Mouse (Mus musculus): ENCODE measurements around the gene Pde3b. TPM values are rescaled to one million over a fixed set of nuclear protein-coding genes. Genes with fewer than 3 reads are reported as not detected.

Pde3b gene
- polyA plus RNA-seq, 1 experiment from 2014 or later: 14.3 TPM

GRCm38 (mm10) chr7:114480196-114480989 lies 65.3 kb downstream of the Pde3b start:
- ATAC-seq (replicated peaks; ENCODE audit: insufficient number of reproducible peaks, low FRiP score, low TSS enrichment, low read depth) (no peak), DNase-seq (ENCODE audit: low spot score) (no peak)
- 86% methylated on average over 6 of the region's 6 CpGs for WGBS
- H3K4me1 ChIP-seq (ENCODE audit: control insufficient read depth, insufficient read depth, low read length): no peaks in the 10 kb centered on the region
- no peak overlapping the region for H3K4me3 ChIP-seq (ENCODE audit: low read depth, low read length)
- no peak overlapping the region for H3K27ac ChIP-seq (replicated peaks; ENCODE audit: low read depth, low read length)
- no peak overlapping the region for H3K4me2 ChIP-seq (ENCODE audit: low read depth, low read length)
- H3K9me3 ChIP-seq (replicated peaks; ENCODE audit: control insufficient read depth, low read length): no peaks in the 10 kb centered on the region
- no peaks in the 10 kb centered on the region for H3K27me3 ChIP-seq (ENCODE audit: control insufficient read depth, insufficient read depth, low read length)
- H3K36me3 ChIP-seq (replicated peaks; ENCODE audit: control insufficient read depth, insufficient read depth, low read depth, low read length): no peaks in the 10 kb centered on the region
- no peak overlapping the region for H3K9ac ChIP-seq (replicated peaks; ENCODE audit: low read length)

- no peak overlapping the region for H3K9ac ChIP-seq (replicated peaks; ENCODE audit: low read length)
- no peaks in the 10 kb centered on the region for H3K9me3 ChIP-seq (replicated peaks; ENCODE audit: control insufficient read depth, low read length)
- H3K4me1 ChIP-seq (ENCODE audit: control insufficient read depth, insufficient read depth, low read length): no peaks in the 10 kb centered on the region
- H3K4me3 ChIP-seq (ENCODE audit: low read depth, low read length): no peak overlapping the region
- no peak for ATAC-seq (replicated peaks; ENCODE audit: insufficient number of reproducible peaks, low FRiP score, low TSS enrichment, low read depth)
- DNase-seq (ENCODE audit: low spot score): no peak
- no peaks in the 10 kb centered on the region for H3K27me3 ChIP-seq (ENCODE audit: control insufficient read depth, insufficient read depth, low read length)
- H3K27ac ChIP-seq (replicated peaks; ENCODE audit: low read depth, low read length): no peak overlapping the region
- no peak overlapping the region for H3K4me2 ChIP-seq (ENCODE audit: low read depth, low read length)
- WGBS: 69% methylated on average over 1 of the region's 1 CpGs
- no peaks in the 10 kb centered on the region for H3K36me3 ChIP-seq (replicated peaks; ENCODE audit: control insufficient read depth, insufficient read depth, low read depth, low read length)
These were observed 65.9 kb downstream of the Pde3b start for GRCm38 (mm10) chr7:114481008-114481407.

GRCm38 (mm10) chr7:114481429-114481931 lies 66.4 kb downstream of the Pde3b start:
- 85% methylated on average over 2 of the region's 2 CpGs for WGBS
- no peak for DNase-seq (ENCODE audit: low spot score)
- H3K27ac ChIP-seq (replicated peaks; ENCODE audit: low read depth, low read length): no peak overlapping the region
- no peak overlapping the region for H3K9ac ChIP-seq (replicated peaks; ENCODE audit: low read length)
- H3K27me3 ChIP-seq (ENCODE audit: control insufficient read depth, insufficient read depth, low read length): no peaks in the 10 kb centered on the region
- no peaks in the 10 kb centered on the region for H3K9me3 ChIP-seq (replicated peaks; ENCODE audit: control insufficient read depth, low read length)
- no peak overlapping the region for H3K4me2 ChIP-seq (ENCODE audit: low read depth, low read length)
- no peak overlapping the region for H3K4me3 ChIP-seq (ENCODE audit: low read depth, low read length)
- ATAC-seq (replicated peaks; ENCODE audit: insufficient number of reproducible peaks, low FRiP score, low TSS enrichment, low read depth): no peak
- H3K36me3 ChIP-seq (replicated peaks; ENCODE audit: control insufficient read depth, insufficient read depth, low read depth, low read length): no peaks in the 10 kb centered on the region
- no peaks in the 10 kb centered on the region for H3K4me1 ChIP-seq (ENCODE audit: control insufficient read depth, insufficient read depth, low read length)

GRCm38 (mm10) chr7:114492540-114492939 lies 77.5 kb downstream of the Pde3b start:
- DNase-seq (ENCODE audit: low spot score): no peak
- H3K4me1 ChIP-seq (ENCODE audit: control insufficient read depth, insufficient read depth, low read length): no peaks in the 10 kb centered on the region
- H3K4me3 ChIP-seq (ENCODE audit: low read depth, low read length): no peak overlapping the region
- H3K27ac ChIP-seq (replicated peaks; ENCODE audit: low read depth, low read length): no peak overlapping the region
- no peak overlapping the region for H3K9ac ChIP-seq (replicated peaks; ENCODE audit: low read length)
- H3K9me3 ChIP-seq (replicated peaks; ENCODE audit: control insufficient read depth, low read length): no peaks in the 10 kb centered on the region
- H3K27me3 ChIP-seq (ENCODE audit: control insufficient read depth, insufficient read depth, low read length): no peaks in the 10 kb centered on the region
- no peak overlapping the region for H3K4me2 ChIP-seq (ENCODE audit: low read depth, low read length)
- H3K36me3 ChIP-seq (replicated peaks; ENCODE audit: control insufficient read depth, insufficient read depth, low read depth, low read length): no peaks in the 10 kb centered on the region
- ATAC-seq (replicated peaks; ENCODE audit: insufficient number of reproducible peaks, low FRiP score, low TSS enrichment, low read depth): no peak

- ATAC-seq (replicated peaks; ENCODE audit: insufficient number of reproducible peaks, low FRiP score, low TSS enrichment, low read depth) (no peak), DNase-seq (ENCODE audit: low spot score) (no peak)
- H3K4me3 ChIP-seq (ENCODE audit: low read depth, low read length): no peak overlapping the region
- no peaks in the 10 kb centered on the region for H3K4me1 ChIP-seq (ENCODE audit: control insufficient read depth, insufficient read depth, low read length)
- H3K36me3 ChIP-seq (replicated peaks; ENCODE audit: control insufficient read depth, insufficient read depth, low read depth, low read length): no peaks in the 10 kb centered on the region
- no peak overlapping the region for H3K27ac ChIP-seq (replicated peaks; ENCODE audit: low read depth, low read length)
- H3K9me3 ChIP-seq (replicated peaks; ENCODE audit: control insufficient read depth, low read length): no peaks in the 10 kb centered on the region
- no peak overlapping the region for H3K4me2 ChIP-seq (ENCODE audit: low read depth, low read length)
- 88% methylated on average over 5 of the region's 5 CpGs for WGBS
- H3K9ac ChIP-seq (replicated peaks; ENCODE audit: low read length): no peak overlapping the region
- H3K27me3 ChIP-seq (ENCODE audit: control insufficient read depth, insufficient read depth, low read length): no peaks in the 10 kb centered on the region
These were observed 79.0 kb downstream of the Pde3b start for GRCm38 (mm10) chr7:114494033-114494432.

GRCm38 (mm10) chr7:114499293-114499692 lies 84.2 kb downstream of the Pde3b start:
- Histone ChIP-seq H3K9me3 (replicated peaks; ENCODE audit: control insufficient read depth, low read length) (no peaks in the 10 kb centered on the region), H3K4me1 (ENCODE audit: control insufficient read depth, insufficient read depth, low read length) (no peaks in the 10 kb centered on the region), H3K4me3 (ENCODE audit: low read depth, low read length) (no peak overlapping the region), H3K4me2 (ENCODE audit: low read depth, low read length) (no peak overlapping the region), H3K27me3 (ENCODE audit: control insufficient read depth, insufficient read depth, low read length) (no peaks in the 10 kb centered on the region), H3K27ac (replicated peaks; ENCODE audit: low read depth, low read length) (no peak overlapping the region), H3K9ac (replicated peaks; ENCODE audit: low read length) (no peak overlapping the region), H3K36me3 (replicated peaks; ENCODE audit: control insufficient read depth, insufficient read depth, low read depth, low read length) (no peaks in the 10 kb centered on the region)
- 92% methylated on average over 1 of the region's 1 CpGs for WGBS
- ATAC-seq (replicated peaks; ENCODE audit: insufficient number of reproducible peaks, low FRiP score, low TSS enrichment, low read depth) (no peak), DNase-seq (ENCODE audit: low spot score) (no peak)

- WGBS: 88% methylated on average over 2 of the region's 2 CpGs
- no peaks in the 10 kb centered on the region for H3K36me3 ChIP-seq (replicated peaks; ENCODE audit: control insufficient read depth, insufficient read depth, low read depth, low read length)
- no peak overlapping the region for H3K9ac ChIP-seq (replicated peaks; ENCODE audit: low read length)
- H3K27ac ChIP-seq (replicated peaks; ENCODE audit: low read depth, low read length): no peak overlapping the region
- ATAC-seq (replicated peaks; ENCODE audit: insufficient number of reproducible peaks, low FRiP score, low TSS enrichment, low read depth): no peak
- no peaks in the 10 kb centered on the region for H3K9me3 ChIP-seq (replicated peaks; ENCODE audit: control insufficient read depth, low read length)
- no peak overlapping the region for H3K4me3 ChIP-seq (ENCODE audit: low read depth, low read length)
- H3K4me1 ChIP-seq (ENCODE audit: control insufficient read depth, insufficient read depth, low read length): no peaks in the 10 kb centered on the region
- no peak for DNase-seq (ENCODE audit: low spot score)
- H3K4me2 ChIP-seq (ENCODE audit: low read depth, low read length): no peak overlapping the region
- no peaks in the 10 kb centered on the region for H3K27me3 ChIP-seq (ENCODE audit: control insufficient read depth, insufficient read depth, low read length)
These were observed 93.8 kb downstream of the Pde3b start for GRCm38 (mm10) chr7:114508879-114509278.

GRCm38 (mm10) chr7:114520122-114520521 lies 105.0 kb downstream of the Pde3b start:
- no peak overlapping the region for H3K27ac ChIP-seq (replicated peaks; ENCODE audit: low read depth, low read length)
- WGBS: 100% methylated on average over 1 of the region's 1 CpGs
- H3K36me3 ChIP-seq (replicated peaks; ENCODE audit: control insufficient read depth, insufficient read depth, low read depth, low read length): no peaks in the 10 kb centered on the region
- H3K4me2 ChIP-seq (ENCODE audit: low read depth, low read length): no peak overlapping the region
- no peaks in the 10 kb centered on the region for H3K9me3 ChIP-seq (replicated peaks; ENCODE audit: control insufficient read depth, low read length)
- no peaks in the 10 kb centered on the region for H3K27me3 ChIP-seq (ENCODE audit: control insufficient read depth, insufficient read depth, low read length)
- no peak overlapping the region for H3K4me3 ChIP-seq (ENCODE audit: low read depth, low read length)
- no peak for ATAC-seq (replicated peaks; ENCODE audit: insufficient number of reproducible peaks, low FRiP score, low TSS enrichment, low read depth)
- no peak overlapping the region for H3K9ac ChIP-seq (replicated peaks; ENCODE audit: low read length)
- no peaks in the 10 kb centered on the region for H3K4me1 ChIP-seq (ENCODE audit: control insufficient read depth, insufficient read depth, low read length)
- DNase-seq (ENCODE audit: low spot score): no peak
